Mouse (Mus musculus): ENCODE measurements around the gene Patj. TPM values are rescaled to one million over a fixed set of nuclear protein-coding genes. Genes with fewer than 3 reads are reported as not detected.

The Patj gene
- polyA plus RNA-seq, 1 experiment: not detected

DNA sequence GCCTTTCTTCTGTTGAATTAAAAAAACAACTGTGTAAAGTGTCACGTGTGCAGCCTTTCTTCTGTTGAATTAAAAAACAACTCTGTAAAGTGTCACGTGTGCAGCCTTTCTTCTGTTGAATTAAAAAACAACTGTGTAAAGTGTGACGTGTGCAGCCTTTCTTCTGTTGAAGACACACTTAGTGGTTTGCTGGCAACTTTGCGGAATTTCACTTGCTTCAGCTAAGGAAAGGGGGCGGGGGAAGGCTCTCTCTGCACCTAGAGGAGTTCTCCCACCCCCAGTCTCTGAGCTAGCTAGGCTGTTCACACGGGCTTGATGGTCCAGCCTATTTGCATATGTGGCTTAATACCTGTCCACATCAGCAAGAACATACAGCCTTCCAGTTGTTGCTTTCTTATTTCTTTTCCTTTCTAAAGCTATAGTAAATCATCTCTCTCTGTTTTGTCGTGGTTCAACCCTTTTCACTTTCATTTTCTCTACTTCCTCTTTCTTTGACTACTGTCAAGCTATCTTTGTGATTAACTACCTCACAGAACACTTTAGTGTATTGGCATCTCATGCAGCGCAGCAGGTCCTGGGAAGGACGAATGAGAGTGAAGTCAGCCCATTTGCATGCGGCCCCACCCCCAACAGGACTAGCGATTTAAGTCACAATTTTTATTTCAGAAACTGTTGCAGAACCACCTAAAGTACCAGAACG is 41.2 kb downstream of the Patj start:
- TF ChIP-seq GATA1 (IDR thresholded peaks at IDR 0.05; ENCODE audit: low read length): no peak

DNA sequence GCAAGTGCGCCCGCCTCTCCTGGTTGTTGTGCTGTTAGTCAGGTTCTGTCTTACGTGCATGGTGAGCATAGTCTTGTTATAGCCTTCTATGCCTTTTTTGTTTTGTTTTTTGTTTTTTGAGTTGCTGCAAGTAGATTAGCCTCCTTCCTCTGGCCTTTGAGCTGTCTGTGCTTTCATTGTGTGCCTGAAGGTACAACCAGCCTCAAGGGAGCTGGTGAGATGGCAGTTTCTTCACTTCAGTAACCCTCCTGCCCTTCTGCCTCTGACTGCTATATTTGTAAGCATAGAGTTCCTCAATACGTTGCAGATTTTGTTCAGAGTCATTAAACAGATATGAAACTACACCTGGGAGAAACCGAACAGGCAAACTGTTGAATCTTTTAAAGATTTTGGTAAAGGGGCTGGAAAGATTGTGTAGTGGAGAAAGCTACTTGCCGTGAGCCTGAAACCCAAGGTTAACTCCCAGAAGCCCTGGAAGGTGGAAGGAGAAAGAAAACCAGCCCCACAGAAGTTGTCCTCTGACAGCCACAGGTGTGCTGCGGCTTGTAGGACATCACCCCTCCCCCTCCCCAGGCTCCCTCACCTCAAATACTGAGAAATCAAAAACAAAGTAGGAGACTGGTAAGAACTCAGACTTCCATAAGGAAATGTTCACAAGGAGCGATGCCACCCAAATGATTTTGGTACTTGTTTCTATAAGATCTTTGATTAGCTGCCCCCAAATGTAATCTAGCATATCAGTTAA is 43.8 kb downstream of the Patj start:
- TF ChIP-seq GATA1 (IDR thresholded peaks at IDR 0.05; ENCODE audit: low read length): no peak

DNA sequence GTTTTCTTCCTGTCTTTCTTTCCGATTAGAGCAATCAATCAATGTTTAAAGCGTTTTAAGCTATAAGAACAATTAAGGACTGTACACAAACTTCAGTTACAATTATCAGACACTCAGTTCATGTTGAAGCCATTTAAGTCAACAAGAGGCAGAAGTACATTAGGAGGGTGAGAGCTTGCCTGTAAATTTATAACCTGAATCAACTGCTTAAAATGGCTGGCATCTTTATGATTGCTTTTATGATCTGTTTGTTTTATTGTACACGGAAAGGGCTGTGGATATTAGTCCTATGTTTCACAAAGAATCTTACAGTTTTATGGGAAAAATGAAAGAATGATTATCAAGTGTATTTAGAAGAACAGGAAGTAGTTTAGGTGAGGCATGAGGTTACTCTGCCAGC is 45.7 kb downstream of the Patj start:
- TF ChIP-seq GATA1 (IDR thresholded peaks at IDR 0.05; ENCODE audit: low read length): no peak

DNA sequence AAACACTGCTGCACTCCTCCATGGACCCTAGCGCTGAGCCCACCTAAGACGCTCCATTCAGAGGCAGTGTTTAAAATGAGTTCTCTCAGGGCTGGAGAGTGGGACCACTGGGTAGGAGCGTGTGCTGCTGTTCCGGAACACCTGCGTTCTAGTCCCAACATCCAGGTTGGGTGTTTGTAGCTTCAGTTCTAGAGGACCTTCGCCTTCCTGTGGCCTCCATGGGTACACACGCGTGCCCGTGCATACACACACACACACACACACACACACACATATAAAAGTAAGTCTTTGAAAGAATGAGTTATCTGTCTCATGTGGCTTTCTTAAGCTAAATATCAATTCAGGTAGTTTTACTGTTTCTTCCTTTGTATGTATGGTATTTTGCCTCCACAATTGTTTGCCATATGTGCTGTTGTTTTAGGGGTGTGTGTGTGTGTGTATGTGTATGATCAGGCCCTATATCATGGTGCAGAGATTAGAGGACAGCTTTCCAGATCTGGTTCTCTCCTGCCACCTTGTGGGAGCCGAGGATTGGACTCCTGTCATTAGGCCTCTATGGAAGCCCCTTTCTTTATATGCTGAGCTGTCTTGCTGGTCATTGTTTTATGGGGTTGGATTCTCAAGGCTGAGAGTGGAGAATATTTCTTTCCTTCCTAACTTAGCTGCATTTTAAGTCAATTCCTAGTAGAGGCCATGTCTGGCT is 49.0 kb downstream of the Patj start:
- TF ChIP-seq GATA1 (IDR thresholded peaks at IDR 0.05; ENCODE audit: low read length): no peak

DNA sequence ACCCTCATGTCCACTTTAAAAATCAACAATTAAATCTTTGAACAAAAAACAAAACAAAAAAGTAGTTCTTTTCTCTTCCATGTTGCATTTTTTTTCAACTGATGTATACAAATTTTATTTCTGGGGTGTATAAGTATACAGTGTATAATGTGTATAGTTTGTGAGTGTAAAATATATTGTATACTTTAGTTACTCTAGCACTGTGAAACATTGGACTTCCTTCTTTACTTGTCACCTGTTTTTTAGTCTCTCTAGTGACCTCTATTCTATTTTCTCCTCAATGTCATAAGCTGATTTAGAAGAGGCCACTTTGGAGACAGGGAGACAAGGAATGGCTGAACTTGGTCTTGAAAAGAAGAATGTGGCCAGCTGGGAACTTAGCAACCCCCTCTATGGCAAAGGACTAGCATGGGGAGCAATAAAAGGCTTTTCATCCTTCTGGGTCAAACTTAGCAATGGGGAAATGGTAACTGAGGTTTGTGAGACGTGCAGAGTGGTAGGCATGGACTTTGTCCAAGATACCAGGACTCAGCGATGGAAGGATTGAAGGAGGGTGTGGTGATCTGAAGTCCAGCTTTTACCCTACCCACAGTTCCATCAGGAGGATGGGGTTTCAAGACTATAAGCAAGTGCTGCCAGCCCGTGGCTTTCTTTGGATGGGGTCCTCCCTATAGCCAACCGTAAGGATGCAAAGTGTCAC is 54.1 kb downstream of the Patj start:
- no peak for TF ChIP-seq GATA1 (IDR thresholded peaks at IDR 0.05; ENCODE audit: low read length)

DNA sequence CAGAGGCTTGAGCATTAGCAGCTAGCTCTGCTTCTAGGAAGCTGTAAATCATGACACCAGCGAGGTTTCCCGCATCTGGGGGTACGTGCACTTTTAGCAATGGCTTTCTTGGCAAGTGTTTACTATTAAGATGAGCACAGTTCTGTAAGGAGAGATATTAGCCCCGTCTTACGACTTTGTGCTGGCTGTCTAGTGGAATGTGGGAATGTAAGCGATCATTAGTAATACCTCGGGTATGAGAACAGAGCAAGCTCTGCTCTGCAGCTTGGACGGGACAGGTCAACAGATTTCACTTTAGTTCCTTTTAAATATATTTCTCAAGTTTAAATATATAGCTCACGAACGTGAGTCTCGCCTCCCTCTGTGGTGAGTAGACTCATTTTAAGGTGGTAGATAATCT is 54.7 kb downstream of the Patj start:
- no peak for TF ChIP-seq GATA1 (IDR thresholded peaks at IDR 0.05; ENCODE audit: low read length)

DNA sequence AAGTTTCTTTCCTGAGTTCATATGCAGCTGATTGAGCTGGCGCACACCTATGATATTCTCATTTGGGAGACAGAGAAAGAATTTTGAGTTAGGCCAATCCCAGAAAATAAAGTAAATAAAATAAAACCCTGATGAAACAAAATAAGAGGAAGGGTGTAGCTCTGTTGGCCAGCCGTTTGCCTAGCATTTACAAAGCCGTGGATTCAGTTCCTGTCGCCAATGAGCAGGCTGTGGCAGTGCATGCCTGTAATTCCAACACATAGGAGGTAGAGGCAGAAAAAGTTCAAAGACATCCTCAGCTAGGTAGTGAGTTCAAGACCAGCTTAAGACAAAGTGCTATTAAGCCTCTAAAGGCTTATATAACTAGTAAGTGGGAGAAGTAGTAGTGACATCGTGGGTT is 55.2 kb downstream of the Patj start:
- TF ChIP-seq GATA1 (IDR thresholded peaks at IDR 0.05; ENCODE audit: low read length): no peak

DNA sequence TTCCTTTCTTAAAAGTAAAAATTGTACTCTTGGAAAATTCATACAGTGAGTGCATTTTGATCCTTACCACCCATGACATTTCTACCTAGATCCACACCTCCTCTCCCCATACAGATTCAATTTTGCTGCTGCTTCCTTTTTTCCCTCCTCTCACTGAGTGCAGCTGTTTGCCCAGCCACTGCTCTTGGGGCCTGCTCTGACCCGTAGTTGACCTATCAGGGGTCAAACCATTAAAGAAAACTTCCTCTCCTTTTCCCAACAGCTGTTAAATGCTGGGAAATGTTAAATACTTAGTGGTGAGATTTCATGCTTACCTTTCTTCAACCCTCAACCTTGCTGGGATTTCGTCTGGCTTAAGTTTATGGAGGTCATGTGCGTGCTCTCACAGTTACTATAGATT is 55.7 kb downstream of the Patj start:
- TF ChIP-seq GATA1 (IDR thresholded peaks at IDR 0.05; ENCODE audit: low read length): no peak

DNA sequence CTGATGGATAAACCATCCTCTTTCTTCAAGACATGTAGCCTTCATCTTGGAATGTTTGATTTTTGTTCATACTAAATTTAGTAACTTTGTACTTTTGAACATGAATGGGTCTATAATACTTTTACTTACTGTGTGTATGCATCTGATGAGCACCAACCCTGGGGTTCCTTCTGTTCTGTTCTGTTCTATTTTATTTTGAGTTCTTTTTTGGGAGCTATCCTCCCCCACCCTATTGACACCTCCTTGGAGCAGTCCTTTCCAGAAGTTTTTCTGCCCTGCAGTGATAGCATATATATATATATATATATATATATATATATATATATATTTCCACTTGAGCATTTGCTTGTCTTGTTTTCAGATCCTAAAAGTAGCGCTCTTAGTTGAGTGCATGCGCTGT is 57.1 kb downstream of the Patj start:
- no peak for TF ChIP-seq GATA1 (IDR thresholded peaks at IDR 0.05; ENCODE audit: low read length)

DNA sequence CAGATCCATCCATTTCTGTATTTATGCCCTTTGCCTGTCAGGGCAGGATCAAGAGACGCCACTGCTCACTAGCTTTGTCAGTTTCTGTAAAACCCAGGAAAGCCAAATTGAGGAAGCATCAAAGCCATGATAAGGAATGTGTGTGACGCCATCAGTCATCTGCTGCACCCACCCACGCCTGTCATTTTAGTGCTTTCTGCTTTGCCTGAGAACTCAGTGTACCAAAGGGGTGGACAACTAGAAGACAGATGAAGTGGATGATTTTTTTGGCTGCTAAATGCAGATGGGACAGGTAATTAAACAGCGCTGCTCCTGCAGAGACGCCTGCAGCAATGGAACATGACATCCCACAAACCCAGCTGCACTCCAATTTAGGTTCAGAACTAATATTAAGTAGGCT is 57.6 kb downstream of the Patj start:
- no peak for TF ChIP-seq GATA1 (IDR thresholded peaks at IDR 0.05; ENCODE audit: low read length)

DNA sequence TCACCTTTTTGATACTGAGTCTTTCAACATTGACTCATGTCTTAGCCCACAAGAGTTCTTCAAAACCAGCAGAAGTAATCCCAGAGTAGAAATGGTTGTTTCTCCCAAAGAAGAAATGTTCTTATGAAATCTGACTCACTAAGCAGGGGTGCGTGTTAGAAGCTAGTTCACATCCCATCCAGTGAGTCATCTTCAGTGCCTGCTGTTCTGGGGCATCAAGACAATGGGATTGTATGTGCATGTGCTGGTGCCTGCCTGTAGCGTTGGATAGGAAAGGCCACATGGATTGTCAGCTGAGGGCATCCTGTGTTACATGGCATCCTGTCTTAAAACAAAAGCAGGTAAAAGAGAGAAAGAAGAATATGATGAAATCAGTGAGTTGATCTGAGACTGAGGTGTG is 59.8 kb downstream of the Patj start:
- TF ChIP-seq GATA1 (IDR thresholded peaks at IDR 0.05; ENCODE audit: low read length): no peak

DNA sequence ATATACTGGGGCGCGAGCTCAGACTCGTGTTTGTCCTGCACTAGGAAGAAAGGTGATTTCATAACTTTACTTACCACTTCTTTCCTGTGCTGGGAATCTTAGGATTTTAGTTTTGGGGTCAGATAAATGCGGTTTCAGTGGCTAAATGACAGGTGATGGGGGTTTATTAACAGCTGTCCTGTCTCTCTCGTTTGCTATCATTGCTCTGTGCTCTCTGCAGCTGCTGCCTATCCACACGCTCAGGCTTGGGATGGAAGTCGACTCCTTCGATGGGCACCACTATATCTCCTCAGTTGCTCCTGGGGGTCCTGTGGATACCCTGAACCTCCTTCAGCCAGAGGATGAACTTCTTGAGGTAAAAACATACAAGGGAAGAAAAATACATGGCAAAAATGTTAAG is 60.3 kb downstream of the Patj start:
- TF ChIP-seq GATA1 (IDR thresholded peaks at IDR 0.05; ENCODE audit: low read length): no peak

DNA sequence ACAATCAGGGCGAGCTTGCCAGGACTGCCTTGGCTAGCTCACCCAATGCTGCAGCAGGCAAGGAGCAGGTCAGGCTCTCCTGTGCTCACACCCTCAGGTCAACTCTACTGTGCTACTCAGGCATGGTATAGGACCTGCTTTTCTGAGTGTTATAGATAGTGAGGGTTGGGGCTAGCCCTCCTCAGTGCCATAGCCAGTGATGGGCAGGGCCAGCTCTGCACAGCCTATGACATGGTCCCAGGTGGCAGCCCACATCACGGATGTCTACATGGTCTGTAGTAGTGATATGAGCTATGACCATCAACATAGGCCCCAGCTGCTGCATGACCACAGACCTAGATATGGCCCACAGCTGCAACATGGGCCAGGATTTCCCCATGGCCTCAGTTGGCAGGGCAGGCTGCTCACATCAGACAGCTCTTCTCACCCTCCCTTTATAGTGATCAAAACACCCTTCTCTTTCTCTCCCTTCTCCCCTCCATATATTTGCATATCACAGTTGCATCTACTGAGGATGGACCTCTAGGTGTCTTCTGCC is 66.3 kb downstream of the Patj start:
- no peak for TF ChIP-seq GATA1 (IDR thresholded peaks at IDR 0.05; ENCODE audit: low read length)

DNA sequence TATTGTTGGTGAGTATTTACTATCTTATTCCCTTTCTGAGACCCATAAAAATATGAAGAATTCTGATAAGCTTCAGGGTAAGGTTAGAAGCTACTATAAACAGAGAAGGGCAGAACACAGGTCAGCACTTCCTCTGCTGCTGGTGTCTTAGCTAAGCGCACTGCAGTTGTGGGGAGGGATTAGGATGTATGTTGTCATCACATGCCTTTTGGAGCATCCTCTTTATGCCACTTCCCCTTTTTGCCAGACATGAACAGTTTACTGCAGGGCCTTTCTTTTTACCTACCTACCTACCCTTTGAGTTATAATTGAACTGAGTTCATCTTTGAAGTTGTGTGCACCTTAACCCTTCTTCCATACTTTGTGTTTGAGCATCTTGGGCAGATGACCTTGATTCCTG is 69.9 kb downstream of the Patj start:
- no peak for TF ChIP-seq GATA1 (IDR thresholded peaks at IDR 0.05; ENCODE audit: low read length)

DNA sequence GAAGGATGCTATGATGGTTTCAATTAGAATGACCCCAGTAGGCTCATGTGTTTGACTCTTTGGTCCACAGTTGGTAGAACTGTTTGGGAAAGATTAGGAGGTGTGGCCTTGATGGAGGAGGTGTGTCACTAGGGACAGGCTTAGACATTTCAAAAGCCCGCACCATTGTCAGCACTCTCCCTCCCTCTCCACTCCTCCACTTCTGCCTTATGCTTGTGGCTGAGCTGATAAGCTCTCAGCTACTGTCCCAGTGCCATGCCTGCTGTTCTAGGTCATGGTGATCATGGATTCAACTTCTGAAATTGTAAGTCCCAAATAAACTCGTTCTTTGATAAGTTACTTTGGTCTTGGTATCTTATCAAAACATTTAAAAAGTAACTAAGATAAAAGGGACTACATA is 70.3 kb downstream of the Patj start:
- TF ChIP-seq GATA1 (IDR thresholded peaks at IDR 0.05; ENCODE audit: low read length): no peak

DNA sequence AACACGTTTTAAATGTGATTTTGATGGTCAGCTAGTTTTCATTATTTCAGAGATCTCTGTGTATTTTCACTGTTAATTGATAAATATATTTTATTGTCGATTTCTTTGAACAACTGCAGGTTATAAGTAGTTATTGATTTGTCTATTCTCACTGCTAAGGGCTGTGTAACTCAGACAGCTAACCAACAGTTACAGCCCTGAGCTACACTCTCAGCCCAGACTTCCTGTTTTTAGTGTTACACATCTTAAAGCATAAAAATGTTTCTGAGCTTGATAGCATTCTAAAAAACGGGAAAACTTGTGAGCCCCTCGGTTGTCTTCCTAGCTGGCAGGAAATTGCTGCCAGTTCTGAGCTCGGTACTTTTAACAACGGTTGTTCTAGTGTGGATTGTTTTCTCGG is 75.8 kb downstream of the Patj start:
- no peak for TF ChIP-seq GATA1 (IDR thresholded peaks at IDR 0.05; ENCODE audit: low read length)
